Mouse (Mus musculus) forebrain, embryonic 13.5 days (tissue): Measurements from ENCODE around the gene Chit1. TPM values are rescaled to one million over a fixed set of nuclear protein-coding genes. Genes with fewer than 3 reads are reported as not detected.

Source experiments
- ATAC-seq: fragments of 200-750 bp; cut with Nextera tagmentation; 2 replicates; pipeline ENCODE4 v1.8.0; 2017
- H3K27ac ChIP-seq: fragments of 300-500 bp; sonication (generic); 2 replicates; pipeline ENCODE4 v1.5.1; 2015; ENCODE audit warnings: inconsistent platforms, mild to moderate bottlenecking, moderate library complexity
- H3K27me3 ChIP-seq: fragments of 300-500 bp; sonication (generic); 2 replicates; pipeline ENCODE4 v1.6.1; 2015; ENCODE audit warnings: mild to moderate bottlenecking, inconsistent platforms
- H3K36me3 ChIP-seq: fragments of 300-500 bp; sonication (generic); 2 replicates; pipeline ENCODE4 v1.6.1; 2015; ENCODE audit warnings: mild to moderate bottlenecking, inconsistent platforms; ENCODE audit not compliant: poor library complexity, severe bottlenecking
- H3K4me1 ChIP-seq: fragments of 300-500 bp; sonication (generic); 2 replicates; pipeline ENCODE4 v1.6.1; 2015; ENCODE audit warnings: inconsistent platforms
- H3K4me2 ChIP-seq: fragments of 300-500 bp; sonication (generic); 2 replicates; pipeline ENCODE4 v1.6.1; 2015; ENCODE audit warnings: inconsistent platforms, mild to moderate bottlenecking, moderate library complexity
- H3K4me3 ChIP-seq: fragments of 300-500 bp; sonication (generic); 2 replicates; pipeline ENCODE4 v1.5.1; 2015; ENCODE audit warnings: mild to moderate bottlenecking, inconsistent platforms
- H3K9ac ChIP-seq: fragments of 300-500 bp; sonication (generic); 2 replicates; pipeline ENCODE4 v1.6.1; 2015; ENCODE audit warnings: mild to moderate bottlenecking, inconsistent platforms
- H3K9me3 ChIP-seq: fragments of 300-500 bp; sonication (generic); replicated peaks from 2 replicates; pipeline ENCODE4 v1.6.1; 2016; ENCODE audit warnings: inconsistent platforms
- WGBS: fragments of 180-500 bp; shearing (Covaris S2); methylation state at CpG from one replicate; pipeline ENCODE4 v1.1.7; 2015; 5-methylcytosine and 5-hydroxymethylcytosine counted together
- polyA plus RNA-seq: library from polyadenylated mRNA; unstranded; fragments of >200 nt; fragmentation: Nextera tagmentation; extraction: Ambion mirVana; gene quantifications from 2 replicates; pipeline ENCODE4 v1.2.1, GENCODE M21; 2015

Gene Chit1
- polyA plus RNA-seq, 1 experiment from 2014 or later = 0.17 TPM

DNA sequence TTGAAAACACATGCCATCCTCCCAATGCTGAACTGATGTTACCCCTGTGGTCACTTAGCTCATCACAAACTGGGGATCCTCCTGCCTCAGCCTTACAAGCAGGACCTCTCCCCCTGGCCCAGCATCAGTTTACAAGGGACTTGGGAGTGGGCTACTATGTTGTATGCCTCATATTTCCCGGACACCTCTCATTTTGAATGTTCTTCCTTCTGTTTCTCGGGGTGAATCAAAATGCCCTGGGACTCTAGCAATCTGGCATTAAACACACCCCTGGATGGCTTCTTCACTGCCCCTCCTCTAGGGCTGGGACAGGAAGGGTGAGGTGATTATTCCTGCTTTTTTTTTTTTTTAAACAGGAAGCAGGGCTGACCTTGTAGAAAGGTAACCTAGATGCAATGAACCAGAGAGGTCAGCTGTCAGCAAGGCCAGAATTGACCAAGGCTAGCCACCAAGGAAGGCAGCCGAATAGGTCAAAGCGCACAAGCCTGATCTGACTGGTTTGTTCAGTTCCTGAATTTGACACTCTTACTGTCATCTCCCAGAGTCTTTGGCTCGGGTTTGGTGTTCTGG is 30.1 kb upstream of the Chit1 start:
- H3K27me3 ChIP-seq = no peaks in the 10 kb centered on the region
- peaks cover 55% of the 10 kb centered on the region for H3K4me1 ChIP-seq
- 94% methylated on average over 5 of the region's 5 CpGs for WGBS
- H3K4me3 ChIP-seq = no peak overlapping the region
- no peak overlapping the region for H3K27ac ChIP-seq
- H3K9ac ChIP-seq = no peak overlapping the region
- H3K36me3 ChIP-seq = peaks cover 13% of the 10 kb centered on the region
- no peaks in the 10 kb centered on the region for H3K9me3 ChIP-seq
- no peak for ATAC-seq
- no peak overlapping the region for H3K4me2 ChIP-seq

DNA sequence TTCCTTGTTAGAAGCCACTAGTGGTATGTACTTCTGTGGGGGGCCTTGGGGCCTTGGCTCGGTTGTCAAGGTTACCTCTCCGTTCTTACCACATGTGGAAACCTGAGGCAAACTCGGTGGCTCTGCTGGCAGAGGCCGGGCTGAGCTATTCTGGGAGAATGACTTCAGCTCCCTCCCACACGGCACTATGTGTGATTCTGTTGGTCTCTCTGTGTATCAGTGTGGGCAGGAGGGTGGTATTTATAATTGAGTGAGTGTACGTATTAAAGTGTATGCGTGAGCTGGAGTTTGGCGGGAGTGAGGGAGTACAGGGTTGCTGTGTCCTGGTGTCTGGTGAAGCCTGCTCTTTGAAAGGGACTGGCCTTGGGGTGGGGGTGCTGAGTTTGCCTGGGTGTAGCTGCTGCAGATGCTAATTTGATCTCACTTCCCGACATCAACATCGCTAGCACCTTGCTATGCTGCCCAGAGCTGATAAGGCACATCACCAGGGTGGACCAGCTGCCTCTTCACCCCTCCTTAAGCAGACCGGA is 28.0 kb upstream of the Chit1 start:
- WGBS = 61% methylated on average over 11 of the region's 11 CpGs
- Histone ChIP-seq H3K27ac (no peak overlapping the region), H3K4me1 (peaks cover 49% of the 10 kb centered on the region)

DNA sequence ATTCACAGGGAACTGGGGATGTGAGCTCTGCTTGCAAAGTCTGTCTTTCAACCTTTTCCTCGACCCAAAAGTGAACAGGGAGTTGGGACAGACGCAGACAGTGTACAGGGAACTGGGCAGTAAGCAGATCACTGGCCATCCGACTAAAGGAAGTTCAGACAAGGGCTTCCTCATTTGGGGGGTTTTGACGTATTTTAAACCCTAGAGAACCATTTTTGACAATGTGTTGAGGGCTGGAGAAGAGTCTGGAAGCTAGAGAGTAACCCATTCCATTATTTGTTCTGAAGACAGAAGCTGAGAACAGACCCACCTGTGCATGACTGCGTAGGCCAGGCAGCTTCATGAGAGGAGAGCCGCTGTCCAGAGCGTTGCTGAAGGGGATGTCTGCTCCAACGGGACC is 27.4 kb upstream of the Chit1 start:
- no peaks in the 10 kb centered on the region for H3K27me3 ChIP-seq
- H3K9me3 ChIP-seq = no peaks in the 10 kb centered on the region
- no peak overlapping the region for H3K9ac ChIP-seq
- no peak overlapping the region for H3K4me3 ChIP-seq
- H3K4me2 ChIP-seq = no peak overlapping the region
- peaks cover 45% of the 10 kb centered on the region for H3K4me1 ChIP-seq
- no peaks in the 10 kb centered on the region for H3K36me3 ChIP-seq
- no peak for ATAC-seq
- 89% methylated on average over 8 of the region's 8 CpGs for WGBS
- H3K27ac ChIP-seq = no peak overlapping the region

More for the DNA sequence above, 28.0 kb upstream of the Chit1 start:
- Histone ChIP-seq H3K9me3 (no peaks in the 10 kb centered on the region), H3K4me2 (no peak overlapping the region), H3K4me3 (no peak overlapping the region), H3K9ac (no peak overlapping the region), H3K27me3 (no peaks in the 10 kb centered on the region), H3K36me3 (no peaks in the 10 kb centered on the region)
- ATAC-seq = no peak

DNA sequence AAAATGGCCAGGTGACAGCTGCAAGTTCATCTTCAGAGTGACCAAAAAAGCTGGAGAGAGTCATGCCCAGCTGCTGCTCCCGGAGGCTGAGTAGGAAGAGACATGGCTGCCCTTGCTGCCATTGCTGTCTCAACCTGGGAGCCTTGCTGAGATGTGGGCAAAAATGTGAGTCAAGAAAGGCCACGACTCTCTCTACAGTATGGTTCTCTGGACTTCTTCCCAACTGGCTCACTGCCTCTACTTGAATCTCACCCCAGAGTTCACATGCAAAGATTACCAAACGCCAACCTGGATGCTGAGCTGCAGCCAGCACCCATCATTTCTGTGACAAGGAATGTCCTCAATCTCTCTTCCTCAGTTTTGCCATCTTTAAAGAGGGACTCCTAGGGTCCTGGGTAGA is 26.9 kb upstream of the Chit1 start:
- Histone ChIP-seq H3K27me3 (no peaks in the 10 kb centered on the region), H3K4me3 (no peak overlapping the region), H3K9me3 (no peaks in the 10 kb centered on the region), H3K4me2 (no peak overlapping the region), H3K4me1 (peaks cover 45% of the 10 kb centered on the region), H3K9ac (no peak overlapping the region), H3K27ac (no peak overlapping the region), H3K36me3 (no peaks in the 10 kb centered on the region)
- 77% methylated on average over 3 of the region's 3 CpGs for WGBS
- ATAC-seq = no peak

DNA sequence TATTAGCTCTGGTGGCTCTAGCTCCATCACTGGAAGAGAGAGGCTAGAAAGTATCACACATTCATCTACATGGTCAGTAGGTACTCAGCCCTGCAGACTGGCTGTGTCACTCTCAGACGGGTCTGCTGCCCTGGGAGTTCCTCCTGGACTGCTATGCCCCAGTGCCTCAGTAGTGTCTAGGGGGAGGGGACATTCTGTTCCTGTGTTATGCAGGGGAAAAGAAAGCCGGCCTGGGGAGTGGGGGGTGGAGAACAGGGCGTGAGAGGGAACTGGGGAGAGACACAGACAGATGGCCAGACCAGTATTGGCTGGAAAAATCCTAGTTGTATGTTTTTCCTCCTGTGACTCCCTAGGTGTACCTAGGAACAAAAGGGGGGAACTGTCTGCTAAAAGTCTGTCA is 25.0 kb upstream of the Chit1 start:
- no peak for ATAC-seq
- Histone ChIP-seq H3K27me3 (no peaks in the 10 kb centered on the region), H3K36me3 (no peaks in the 10 kb centered on the region), H3K9ac (0 out of 2 replicates have a peak overlapping the region, but pooled peaks have one; percentile 45), H3K9me3 (no peaks in the 10 kb centered on the region), H3K4me1 (peaks cover 31% of the 10 kb centered on the region), H3K4me3 (no peak overlapping the region), H3K4me2 (no peak overlapping the region), H3K27ac (peak overlapping the region; percentile 48)
- WGBS = 6% methylated on average over 3 of the region's 3 CpGs

DNA sequence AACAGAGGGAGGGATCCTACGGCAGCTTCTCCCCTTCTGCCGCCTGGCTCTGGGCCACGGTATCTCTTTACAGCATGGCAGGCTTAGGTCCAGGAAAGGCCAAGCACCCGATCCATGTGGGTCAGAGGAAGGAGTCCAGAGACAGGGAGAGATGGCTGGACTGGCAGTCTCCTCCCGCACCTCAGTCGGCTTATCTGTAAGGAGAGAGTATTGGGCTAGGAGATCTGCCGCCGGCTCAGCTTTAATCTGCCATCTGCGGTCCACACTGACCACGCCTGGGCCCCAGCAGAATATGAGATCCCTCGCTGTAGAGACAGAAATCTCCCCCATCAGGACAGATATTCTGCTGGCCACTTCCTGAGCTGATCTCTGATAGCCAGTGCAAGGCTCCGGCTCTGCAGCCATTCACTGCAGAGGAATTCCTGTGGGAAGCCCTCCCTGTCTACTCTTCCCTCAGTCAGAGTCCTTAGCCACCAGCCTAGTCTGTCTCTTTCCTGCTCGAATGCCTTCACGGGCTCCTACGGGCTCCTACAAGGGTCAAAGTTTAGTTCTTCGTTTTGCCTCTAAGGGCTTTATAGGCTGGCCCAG is 24.1 kb upstream of the Chit1 start:
- no peaks in the 10 kb centered on the region; the same call in 1 of the 2 replicates for H3K27me3 ChIP-seq
- H3K4me1 ChIP-seq = peaks cover 31% of the 10 kb centered on the region
- H3K4me3 ChIP-seq = no peak overlapping the region
- ATAC-seq = no peak
- H3K4me2 ChIP-seq = no peak overlapping the region
- no peaks in the 10 kb centered on the region for H3K36me3 ChIP-seq
- H3K9me3 ChIP-seq = no peaks in the 10 kb centered on the region
- peak overlapping the region; percentile 45; the same call in 1 of the 2 replicates for H3K9ac ChIP-seq
- H3K27ac ChIP-seq = peak overlapping the region; percentile 3; the same call in 1 of the 2 replicates
- 60% methylated on average over 16 of the region's 16 CpGs for WGBS

DNA sequence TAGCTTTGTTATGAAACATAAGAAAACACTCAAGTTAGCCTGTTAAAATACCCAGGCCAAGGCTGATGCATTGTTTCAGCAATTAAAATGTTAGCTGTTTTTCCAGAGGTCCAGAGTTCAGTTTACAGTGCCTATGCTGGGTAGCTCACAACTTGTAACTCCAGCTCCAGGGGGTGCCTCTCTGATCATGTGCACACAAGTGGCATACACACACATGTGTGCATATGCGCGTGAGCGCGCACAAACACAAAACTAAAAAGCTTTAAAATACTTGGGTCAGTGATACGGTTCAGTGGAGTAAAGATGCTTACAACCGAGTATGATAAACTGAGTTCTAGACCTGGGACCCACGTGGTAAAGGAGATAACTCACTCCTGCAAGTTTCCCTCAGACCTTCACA is 22.0 kb upstream of the Chit1 start:
- WGBS = 90% methylated on average over 7 of the region's 7 CpGs
- no peaks in the 10 kb centered on the region for H3K36me3 ChIP-seq
- no peak for ATAC-seq

DNA sequence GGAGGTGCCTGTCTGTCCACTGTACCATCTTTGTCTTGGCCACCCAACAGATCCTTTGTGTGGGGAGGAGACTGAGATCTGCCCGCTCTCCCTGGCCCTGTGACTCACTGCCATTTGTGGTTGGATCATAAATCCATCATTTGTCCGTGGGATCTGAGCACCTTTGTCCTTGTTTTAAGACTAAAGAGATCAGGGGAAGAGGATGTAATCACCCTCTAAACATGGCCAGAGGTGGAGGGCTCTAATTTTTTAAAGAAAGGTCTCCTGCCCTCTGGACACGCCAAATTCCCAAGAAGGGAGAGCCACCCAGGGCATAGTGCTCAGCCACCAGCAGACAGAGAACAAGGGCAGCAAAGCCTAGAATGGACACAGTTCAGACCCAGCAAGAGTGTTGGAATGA is 19.2 kb upstream of the Chit1 start:
- H3K36me3 ChIP-seq = no peaks in the 10 kb centered on the region
- H3K4me2 ChIP-seq = no peak overlapping the region
- no peaks in the 10 kb centered on the region; the same call in 1 of the 2 replicates for H3K27me3 ChIP-seq
- H3K9ac ChIP-seq = no peak overlapping the region
- no peak overlapping the region; the same call in 1 of the 2 replicates for H3K27ac ChIP-seq
- no peak overlapping the region for H3K4me3 ChIP-seq
- H3K4me1 ChIP-seq = peaks cover 52% of the 10 kb centered on the region
- 87% methylated on average over 3 of the region's 3 CpGs for WGBS
- ATAC-seq = no peak
- H3K9me3 ChIP-seq = no peaks in the 10 kb centered on the region

More for the DNA sequence above, 22.0 kb upstream of the Chit1 start:
- H3K4me3 ChIP-seq = no peak overlapping the region
- no peaks in the 10 kb centered on the region for H3K9me3 ChIP-seq
- no peaks in the 10 kb centered on the region; the same call in 1 of the 2 replicates for H3K27me3 ChIP-seq
- H3K4me2 ChIP-seq = no peak overlapping the region
- peaks cover 39% of the 10 kb centered on the region for H3K4me1 ChIP-seq
- H3K9ac ChIP-seq = no peak overlapping the region
- no peak overlapping the region for H3K27ac ChIP-seq

DNA sequence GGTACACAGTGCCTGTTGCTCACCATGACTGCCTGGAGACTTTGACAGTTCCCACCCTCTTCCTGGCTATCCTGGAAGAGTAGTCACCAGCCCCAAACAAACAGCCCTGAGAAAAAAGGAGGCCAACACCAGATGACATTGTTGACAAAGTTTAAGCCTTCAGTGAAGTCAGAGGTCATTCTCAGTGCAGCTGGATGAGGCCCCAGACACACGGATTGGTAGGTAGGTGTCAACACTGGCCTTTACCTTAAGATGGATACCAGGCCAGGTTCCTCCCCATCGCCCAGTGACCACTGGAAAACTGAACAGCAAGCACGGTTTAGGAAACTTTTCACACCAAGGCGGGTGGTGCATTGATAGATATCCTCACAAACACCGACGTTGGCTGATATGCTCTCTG is 18.7 kb upstream of the Chit1 start:
- 0 out of 2 replicates have a peak overlapping the region, but pooled peaks have one; percentile 45 for H3K4me3 ChIP-seq
- no peaks in the 10 kb centered on the region; the same call in 1 of the 2 replicates for H3K27me3 ChIP-seq
- H3K4me1 ChIP-seq = peaks cover 52% of the 10 kb centered on the region
- peak overlapping the region; percentile 83 for H3K4me2 ChIP-seq
- H3K9ac ChIP-seq = peak overlapping the region; percentile 72
- no peaks in the 10 kb centered on the region for H3K9me3 ChIP-seq
- WGBS = 34% methylated on average over 6 of the region's 6 CpGs
- ATAC-seq = no peak
- H3K36me3 ChIP-seq = no peaks in the 10 kb centered on the region
- peak overlapping the region; percentile 78 for H3K27ac ChIP-seq

DNA sequence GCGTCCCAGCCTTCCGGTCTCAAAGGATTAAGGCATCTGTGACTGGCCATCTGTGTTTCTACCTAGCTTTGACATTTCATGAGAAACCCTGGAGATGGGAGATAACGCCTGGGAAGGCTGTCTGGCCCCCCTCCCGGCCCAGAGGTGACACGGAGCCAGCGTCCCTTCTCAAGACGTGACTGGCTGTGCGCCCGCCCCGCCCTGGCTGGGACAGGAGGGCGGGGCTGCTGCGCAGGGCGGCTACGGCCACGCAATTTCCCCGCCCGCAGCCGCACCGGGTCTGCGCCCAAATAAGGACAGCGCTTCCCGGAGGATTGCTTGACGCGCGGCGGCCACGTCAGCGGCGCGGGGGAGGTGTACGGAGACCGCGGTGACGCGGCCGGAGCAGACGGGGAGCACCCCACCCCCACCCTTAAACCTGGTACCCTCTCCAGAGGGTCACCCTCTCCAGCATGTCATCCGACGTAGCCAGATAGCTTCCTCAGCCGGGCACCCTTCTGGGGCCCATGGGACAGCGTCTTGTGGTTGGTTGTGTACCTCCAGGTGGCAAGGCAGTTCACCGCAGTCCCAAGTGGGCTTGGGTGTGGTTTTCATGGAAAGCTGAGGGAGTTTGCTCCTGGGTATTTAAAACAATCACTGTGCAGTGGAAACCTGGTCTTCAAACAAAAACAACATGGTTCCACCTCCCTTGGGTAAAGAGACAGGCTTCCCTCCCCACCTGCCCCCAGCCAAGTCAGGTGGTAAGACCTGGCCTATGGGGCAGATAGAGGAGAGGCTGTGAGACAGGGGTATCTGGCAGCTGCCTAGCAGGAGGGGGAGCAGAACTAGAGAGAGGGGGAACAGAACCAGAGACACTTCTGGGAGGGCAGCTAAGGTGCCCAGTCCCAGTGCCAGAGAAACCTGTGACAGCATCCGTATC is 17.9 kb upstream of the Chit1 start:
- Histone ChIP-seq H3K4me2 (peak overlapping the region; percentile 83), H3K9ac (peak overlapping the region; percentile 72), H3K27me3 (no peaks in the 10 kb centered on the region; the same call in 1 of the 2 replicates), H3K36me3 (no peaks in the 10 kb centered on the region), H3K9me3 (no peaks in the 10 kb centered on the region), H3K4me1 (peaks cover 59% of the 10 kb centered on the region), H3K27ac (peak overlapping the region; percentile 78), H3K4me3 (peak overlapping the region; percentile 45)
- 2% methylated on average over 43 of the region's 43 CpGs for WGBS
- ATAC-seq = peak; percentile 65

DNA sequence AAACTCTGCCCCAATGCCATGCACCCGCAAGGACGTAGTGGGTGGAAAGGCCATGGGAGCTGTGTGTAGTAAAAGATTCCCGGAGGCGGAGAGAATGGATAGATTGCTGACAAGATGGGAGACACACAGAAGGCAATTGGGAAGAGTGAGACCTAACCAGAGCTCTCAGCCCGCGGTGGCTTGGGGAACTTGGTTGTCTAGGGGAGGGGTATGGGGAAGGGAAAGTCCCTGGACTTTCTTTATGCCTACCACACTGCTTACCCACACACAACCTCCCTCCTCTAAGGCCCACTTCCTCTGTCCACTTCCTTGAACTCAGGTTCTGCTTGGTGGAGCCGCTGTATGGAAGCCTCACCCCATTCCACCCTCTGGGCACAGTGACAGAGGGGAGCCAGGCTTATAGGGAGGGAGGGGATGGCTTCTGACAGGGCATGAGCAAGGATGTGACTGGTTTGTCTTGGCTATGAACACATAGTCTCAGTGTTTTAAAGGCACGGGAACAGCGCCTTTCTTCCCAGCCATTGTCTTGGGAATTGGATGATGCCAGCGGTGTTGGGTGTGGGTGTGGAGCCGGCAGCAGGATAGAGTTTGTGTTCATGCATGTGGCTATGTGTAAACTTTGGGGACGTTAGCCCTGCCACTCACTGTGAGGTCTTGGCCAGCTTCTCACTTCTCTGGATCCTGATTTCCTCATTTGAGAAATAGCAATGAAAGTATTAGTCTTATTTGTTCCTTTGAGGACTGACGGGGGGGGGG is 17.1 kb upstream of the Chit1 start:
- H3K9ac ChIP-seq = peak overlapping the region; percentile 72; the same call in 1 of the 2 replicates
- H3K4me1 ChIP-seq = peaks cover 68% of the 10 kb centered on the region
- no peak for ATAC-seq
- no peaks in the 10 kb centered on the region; the same call in 1 of the 2 replicates for H3K27me3 ChIP-seq
- H3K27ac ChIP-seq = peak overlapping the region; percentile 78
- H3K4me2 ChIP-seq = peak overlapping the region; percentile 83
- 63% methylated on average over 13 of the region's 13 CpGs for WGBS
- no peak overlapping the region; the same call in 1 of the 2 replicates for H3K4me3 ChIP-seq
- no peaks in the 10 kb centered on the region for H3K9me3 ChIP-seq
- H3K36me3 ChIP-seq = no peaks in the 10 kb centered on the region
